Mouse (Mus musculus): ENCODE data around the gene Hap1. TPM values are rescaled to one million over a fixed set of nuclear protein-coding genes. Genes with fewer than 3 reads are reported as not detected.

Hap1 gene
- total and polyA plus RNA-seq, 3 experiments = 1.3 to 1.5 (median 1.4) TPM

- no peak overlapping the region for H3K9ac ChIP-seq (ENCODE audit: low read depth, low read length)
- peak in 1 of 2 experiments; percentile 77 for DNase-seq
- H3K79me2 ChIP-seq (replicated peaks; ENCODE audit: control insufficient read depth, insufficient read depth, low read length) = no peaks in the 10 kb centered on the region
- no peaks in the 10 kb centered on the region for H3K27me3 ChIP-seq (ENCODE audit: control insufficient read depth, insufficient read depth, low read length)
- H3K36me3 ChIP-seq (ENCODE audit: control insufficient read depth, insufficient read depth, low read length) = no peaks in the 10 kb centered on the region
- H3K27ac ChIP-seq = no peak overlapping the region
- H3K4me3 ChIP-seq = no peak overlapping the region
- TF ChIP-seq CTCF (IDR thresholded peaks at IDR 0.05) (peak; percentile 98; the same call in 1 of the 2 replicates), POLR2A (IDR thresholded peaks at IDR 0.05; ENCODE audit: insufficient read depth, low read depth, low read length) (no peak)
- intact Hi-C loops (cut with DNase I) = no loop called here
- H3K4me1 ChIP-seq (ENCODE audit: control insufficient read depth, insufficient read depth, low read length) = no peaks in the 10 kb centered on the region; the same call in 1 of the 2 replicates
- 9% methylated on average over 5 of the region's 5 CpGs for WGBS
These were observed 55.6 kb downstream of the Hap1 start for GRCm38 (mm10) chr11:100300293-100300692.

- Histone ChIP-seq H3K36me3 (ENCODE audit: control insufficient read depth, insufficient read depth, low read length) (no peaks in the 10 kb centered on the region), H3K4me1 (ENCODE audit: control insufficient read depth, insufficient read depth, low read length) (no peaks in the 10 kb centered on the region; the same call in 1 of the 2 replicates), H3K4me3 (no peak overlapping the region), H3K79me2 (replicated peaks; ENCODE audit: control insufficient read depth, insufficient read depth, low read length) (no peaks in the 10 kb centered on the region), H3K27me3 (ENCODE audit: control insufficient read depth, insufficient read depth, low read length) (no peaks in the 10 kb centered on the region), H3K27ac (no peak overlapping the region), H3K9ac (ENCODE audit: low read depth, low read length) (no peak overlapping the region)
- TF ChIP-seq CTCF (IDR thresholded peaks at IDR 0.05) = peak; percentile 79
- no peak for TF ChIP-seq POLR2A (IDR thresholded peaks at IDR 0.05; ENCODE audit: insufficient read depth, low read depth, low read length)
- TF ChIP-seq EP300 (IDR thresholded peaks at IDR 0.05; ENCODE audit: insufficient read depth, low read depth, low read length) = no peak
- DNase-seq = peak; percentile 73 to 89
- 15% methylated on average over 18 of the region's 18 CpGs for WGBS
- intact Hi-C loops (cut with DNase I) = loop anchor here (1.0 to 5.0 kb wide), 2 partner anchors 16 to 836 kb away; no protein-coding TSS in a partner anchor
These were observed 57.5 kb downstream of the Hap1 start for GRCm38 (mm10) chr11:100298274-100299036.

- intact Hi-C loops (cut with DNase I) = loop anchor here (1.0 to 5.0 kb wide), 2 partner anchors 16 to 836 kb away; no protein-coding TSS in a partner anchor
- no peaks in the 10 kb centered on the region for H3K36me3 ChIP-seq (ENCODE audit: control insufficient read depth, insufficient read depth, low read length)
- DNase-seq = peak in 1 of 2 experiments; percentile 27
- peak; percentile 52 for TF ChIP-seq CTCF (IDR thresholded peaks at IDR 0.05)
- TF ChIP-seq EP300 (IDR thresholded peaks at IDR 0.05; ENCODE audit: insufficient read depth, low read depth, low read length) = no peak
- H3K9ac ChIP-seq (ENCODE audit: low read depth, low read length) = no peak overlapping the region
- 29% methylated on average over 5 of the region's 5 CpGs for WGBS
- H3K4me3 ChIP-seq = no peak overlapping the region
- H3K79me2 ChIP-seq (replicated peaks; ENCODE audit: control insufficient read depth, insufficient read depth, low read length) = no peaks in the 10 kb centered on the region
- no peaks in the 10 kb centered on the region for H3K27me3 ChIP-seq (ENCODE audit: control insufficient read depth, insufficient read depth, low read length)
- H3K27ac ChIP-seq = no peak overlapping the region
- no peaks in the 10 kb centered on the region; the same call in 1 of the 2 replicates for H3K4me1 ChIP-seq (ENCODE audit: control insufficient read depth, insufficient read depth, low read length)
These were observed 58.1 kb downstream of the Hap1 start for GRCm38 (mm10) chr11:100297801-100298200.

Other genes with a start within 250 kb of the Hap1 start
- not detected for gene Krt13, start 234.6 kb downstream of the Hap1 start, total RNA-seq (2021)
- not detected in 2 replicates for gene Krt13, start 234.6 kb downstream of the Hap1 start, polyA plus RNA-seq (2012; rRNA removed)
- gene Krt15, start 220.2 kb downstream of the Hap1 start, total RNA-seq (2021) = under 1 TPM in 1 of 2 experiments, not detected in 1; 0.23 TPM
- gene Krt15, start 220.2 kb downstream of the Hap1 start, polyA plus RNA-seq (2012; rRNA removed) = 0.26 and 5.0 TPM in 2 replicates
- gene Krt19, start 207.5 kb downstream of the Hap1 start, total RNA-seq (2021) = 1 to 10 TPM; 6.9 to 8.5 TPM
- gene Krt19, start 207.5 kb downstream of the Hap1 start, polyA plus RNA-seq (2012; rRNA removed) = 8.0 and 27.0 TPM in 2 replicates
- not detected for gene Krt9, start 162.9 kb downstream of the Hap1 start, total RNA-seq (2021)
- gene Krt9, start 162.9 kb downstream of the Hap1 start, polyA plus RNA-seq (2012; rRNA removed) = not detected in 2 replicates
- gene Krt14, start 148.6 kb downstream of the Hap1 start, total RNA-seq (2021) = under 1 TPM in 1 of 2 experiments, not detected in 1; 0.31 TPM
- gene Krt14, start 148.6 kb downstream of the Hap1 start, polyA plus RNA-seq (2012; rRNA removed) = 0.44 and 0.47 TPM in 2 replicates
- gene Krt16, start 107.2 kb downstream of the Hap1 start, total RNA-seq (2021) = not detected
- gene Krt16, start 107.2 kb downstream of the Hap1 start, polyA plus RNA-seq (2012; rRNA removed) = not detected in 2 replicates
- not detected for gene Krt17, start 95.1 kb downstream of the Hap1 start, total RNA-seq (2021)
- 0.61 TPM in 1 of 2 replicates, not detected in the other for gene Krt17, start 95.1 kb downstream of the Hap1 start, polyA plus RNA-seq (2012; rRNA removed)
- gene Krt42, start 86.3 kb downstream of the Hap1 start, total RNA-seq (2021) = not detected
- gene Krt42, start 86.3 kb downstream of the Hap1 start, polyA plus RNA-seq (2012; rRNA removed) = not detected in 2 replicates
- gene Eif1, start 36.2 kb downstream of the Hap1 start, total RNA-seq (2021) = 1,000 to 10,000 TPM; 1,735 to 2,054 TPM
- gene Eif1, start 36.2 kb downstream of the Hap1 start, polyA plus RNA-seq (2012; rRNA removed) = 195 and 341 TPM in 2 replicates
- not detected for gene Gast, start 21.7 kb downstream of the Hap1 start, total RNA-seq (2021)
- not detected in 2 replicates for gene Gast, start 21.7 kb downstream of the Hap1 start, polyA plus RNA-seq (2012; rRNA removed)
- 100 to 1,000 TPM; 234 to 237 TPM for gene Jup, start 41.6 kb upstream of the Hap1 start, total RNA-seq (2021)
- gene Jup, start 41.6 kb upstream of the Hap1 start, polyA plus RNA-seq (2012; rRNA removed) = 317 and 318 TPM in 2 replicates
- 10 to 100 TPM; 13.4 to 16.8 TPM for gene P3h4, start 58.7 kb upstream of the Hap1 start, total RNA-seq (2021)
- 29.7 and 35.6 TPM in 2 replicates for gene P3h4, start 58.7 kb upstream of the Hap1 start, polyA plus RNA-seq (2012; rRNA removed)
- 1 to 10 TPM; 7.4 to 7.5 TPM for gene Fkbp10, start 59.6 kb upstream of the Hap1 start, total RNA-seq (2021)
- 24.8 and 35.6 TPM in 2 replicates for gene Fkbp10, start 59.6 kb upstream of the Hap1 start, polyA plus RNA-seq (2012; rRNA removed)
- gene Nt5c3b, start 85.7 kb upstream of the Hap1 start, total RNA-seq (2021) = 10 to 100 TPM; 23.5 to 24.1 TPM
- gene Nt5c3b, start 85.7 kb upstream of the Hap1 start, polyA plus RNA-seq (2012; rRNA removed) = 44.0 and 63.3 TPM in 2 replicates
- gene Klhl10, start 85.8 kb upstream of the Hap1 start, total RNA-seq (2021) = 1 to 10 TPM in 1 of 2 experiments, under 1 TPM in 1; 0.50 to 1.0 TPM
- gene Klhl10, start 85.8 kb upstream of the Hap1 start, polyA plus RNA-seq (2012; rRNA removed) = 0.86 and 1.8 TPM in 2 replicates
- 1 to 10 TPM; 7.2 to 8.0 TPM for gene Klhl11, start 116.6 kb upstream of the Hap1 start, total RNA-seq (2021)
- gene Klhl11, start 116.6 kb upstream of the Hap1 start, polyA plus RNA-seq (2012; rRNA removed) = 3.1 and 4.4 TPM in 2 replicates
- 10 to 100 TPM; 25.5 to 34.6 TPM for gene Acly, start 171.9 kb upstream of the Hap1 start, total RNA-seq (2021)
- 66.5 and 74.7 TPM in 2 replicates for gene Acly, start 171.9 kb upstream of the Hap1 start, polyA plus RNA-seq (2012; rRNA removed)
- gene Ttc25, start 189.5 kb upstream of the Hap1 start, total RNA-seq (2021) = under 1 TPM in 1 of 2 experiments, not detected in 1; 0.18 TPM
- 0.18 and 0.37 TPM in 2 replicates for gene Ttc25, start 189.5 kb upstream of the Hap1 start, polyA plus RNA-seq (2012; rRNA removed)
- gene Cnp, start 218.8 kb upstream of the Hap1 start, total RNA-seq (2021) = 1 to 10 TPM; 5.6 to 7.6 TPM
- 9.5 and 11.4 TPM in 2 replicates for gene Cnp, start 218.8 kb upstream of the Hap1 start, polyA plus RNA-seq (2012; rRNA removed)